Mouse (Mus musculus): ENCODE measurements around the gene Ppp4r3a. TPM values are rescaled to one million over a fixed set of nuclear protein-coding genes. Genes with fewer than 3 reads are reported as not detected.

Ppp4r3a gene
- polyA plus RNA-seq, 1 experiment from 2014 or later, result 33.7 TPM

GRCm38 (mm10) chr12:100995607-100996377 lies 87.7 kb downstream of the Ppp4r3a start:
- Histone ChIP-seq H3K9me3 (no peaks in the 10 kb centered on the region), H3K9ac (no peak overlapping the region), H3K4me3 (no peak overlapping the region), H3K4me2 (no peak overlapping the region), H3K27me3 (no peaks in the 10 kb centered on the region; the same call in 1 of the 2 replicates), H3K27ac (no peak overlapping the region), H3K36me3 (no peaks in the 10 kb centered on the region), H3K4me1 (peaks cover 30% of the 10 kb centered on the region)
- peak; percentile 64; the same call in 1 of the 2 replicates for ATAC-seq (ENCODE audit: insufficient number of reproducible peaks, low FRiP score, low TSS enrichment, low read depth)
- WGBS, result 39% methylated on average over 16 of the region's 16 CpGs

- WGBS, result 78% methylated on average over 3 of the region's 3 CpGs
- Histone ChIP-seq H3K36me3 (no peaks in the 10 kb centered on the region), H3K27me3 (no peaks in the 10 kb centered on the region; the same call in 1 of the 2 replicates), H3K9me3 (no peaks in the 10 kb centered on the region), H3K4me3 (no peak overlapping the region), H3K4me1 (peaks cover 44% of the 10 kb centered on the region), H3K9ac (no peak overlapping the region), H3K27ac (no peak overlapping the region), H3K4me2 (no peak overlapping the region)
- no peak for ATAC-seq (ENCODE audit: insufficient number of reproducible peaks, low FRiP score, low TSS enrichment, low read depth)
These were observed 89.1 kb downstream of the Ppp4r3a start for GRCm38 (mm10) chr12:100994140-100995015.

GRCm38 (mm10) chr12:100993146-100993545 lies 90.4 kb downstream of the Ppp4r3a start:
- no peaks in the 10 kb centered on the region; the same call in none of the 2 replicates for H3K27me3 ChIP-seq
- no peaks in the 10 kb centered on the region for H3K36me3 ChIP-seq
- no peak overlapping the region for H3K4me2 ChIP-seq
- WGBS, result 51% methylated on average over 3 of the region's 3 CpGs
- H3K9ac ChIP-seq, result no peak overlapping the region
- peaks cover 38% of the 10 kb centered on the region for H3K4me1 ChIP-seq
- no peak overlapping the region for H3K4me3 ChIP-seq
- no peaks in the 10 kb centered on the region for H3K9me3 ChIP-seq
- ATAC-seq (ENCODE audit: insufficient number of reproducible peaks, low FRiP score, low TSS enrichment, low read depth), result no peak
- H3K27ac ChIP-seq, result no peak overlapping the region

- no peaks in the 10 kb centered on the region for H3K36me3 ChIP-seq
- no peak overlapping the region for H3K9ac ChIP-seq
- no peak overlapping the region for H3K4me2 ChIP-seq
- H3K4me1 ChIP-seq, result peaks cover 32% of the 10 kb centered on the region
- no peak overlapping the region for H3K27ac ChIP-seq
- H3K27me3 ChIP-seq, result no peaks in the 10 kb centered on the region; the same call in none of the 2 replicates
- no peak overlapping the region for H3K4me3 ChIP-seq
- WGBS, result 65% methylated on average over 7 of the region's 7 CpGs
- no peak for ATAC-seq (ENCODE audit: insufficient number of reproducible peaks, low FRiP score, low TSS enrichment, low read depth)
- H3K9me3 ChIP-seq, result no peaks in the 10 kb centered on the region
These were observed 91.0 kb downstream of the Ppp4r3a start for GRCm38 (mm10) chr12:100992505-100992904.

GRCm38 (mm10) chr12:100991119-100991518 lies 92.4 kb downstream of the Ppp4r3a start:
- Histone ChIP-seq H3K4me2 (no peak overlapping the region), H3K27ac (no peak overlapping the region), H3K4me1 (peaks cover 34% of the 10 kb centered on the region), H3K27me3 (no peaks in the 10 kb centered on the region; the same call in none of the 2 replicates), H3K4me3 (no peak overlapping the region), H3K9me3 (no peaks in the 10 kb centered on the region), H3K36me3 (no peaks in the 10 kb centered on the region), H3K9ac (no peak overlapping the region)
- WGBS, result 67% methylated on average over 3 of the region's 3 CpGs
- ATAC-seq (ENCODE audit: insufficient number of reproducible peaks, low FRiP score, low TSS enrichment, low read depth), result no peak

- WGBS, result 14% methylated on average over 12 of the region's 12 CpGs
- no peaks in the 10 kb centered on the region; the same call in none of the 2 replicates for H3K27me3 ChIP-seq
- H3K4me2 ChIP-seq, result no peak overlapping the region
- no peak for ATAC-seq (ENCODE audit: insufficient number of reproducible peaks, low FRiP score, low TSS enrichment, low read depth)
- H3K27ac ChIP-seq, result no peak overlapping the region
- H3K36me3 ChIP-seq, result no peaks in the 10 kb centered on the region
- H3K9ac ChIP-seq, result no peak overlapping the region
- no peak overlapping the region for H3K4me3 ChIP-seq
- H3K9me3 ChIP-seq, result no peaks in the 10 kb centered on the region
- peaks cover 34% of the 10 kb centered on the region for H3K4me1 ChIP-seq
These were observed 93.2 kb downstream of the Ppp4r3a start for GRCm38 (mm10) chr12:100990291-100990690.

GRCm38 (mm10) chr12:100989780-100990288 lies 93.7 kb downstream of the Ppp4r3a start:
- Histone ChIP-seq H3K9ac (no peak overlapping the region), H3K9me3 (no peaks in the 10 kb centered on the region), H3K27me3 (no peaks in the 10 kb centered on the region; the same call in none of the 2 replicates), H3K27ac (no peak overlapping the region), H3K4me2 (no peak overlapping the region), H3K36me3 (no peaks in the 10 kb centered on the region), H3K4me3 (no peak overlapping the region), H3K4me1 (peaks cover 37% of the 10 kb centered on the region)
- 35% methylated on average over 4 of the region's 4 CpGs for WGBS
- ATAC-seq (ENCODE audit: insufficient number of reproducible peaks, low FRiP score, low TSS enrichment, low read depth), result no peak

MicroRNAs within 50 kb of the gene (microRNA counts, 519-probe panel; counts per million panel counts)
- microRNA mmu-miR-1190, result 1,902 counts per million, percentile 31 among the panel's probes with 10 or more counts

Small RNA genes within 50 kb of the gene (microRNA-seq; reads per million reads assigned to microRNA genes)
- gene Mir1190, result not detected

Other genes starting within 250 kb of the Ppp4r3a start
- 0.33 and 0.61 TPM in 2 replicates for gene Gpr68, start 175.5 kb downstream of the Ppp4r3a start, polyA plus RNA-seq (2015; fragmentation: Nextera tagmentation; extraction: Ambion mirVana)
- gene Ccdc88c, start 54.6 kb downstream of the Ppp4r3a start, polyA plus RNA-seq (2015; fragmentation: Nextera tagmentation; extraction: Ambion mirVana), result 3.7 and 5.2 TPM in 2 replicates

Data from limb, embryonic 15.5 days (tissue).